In the genomic region with DNA sequence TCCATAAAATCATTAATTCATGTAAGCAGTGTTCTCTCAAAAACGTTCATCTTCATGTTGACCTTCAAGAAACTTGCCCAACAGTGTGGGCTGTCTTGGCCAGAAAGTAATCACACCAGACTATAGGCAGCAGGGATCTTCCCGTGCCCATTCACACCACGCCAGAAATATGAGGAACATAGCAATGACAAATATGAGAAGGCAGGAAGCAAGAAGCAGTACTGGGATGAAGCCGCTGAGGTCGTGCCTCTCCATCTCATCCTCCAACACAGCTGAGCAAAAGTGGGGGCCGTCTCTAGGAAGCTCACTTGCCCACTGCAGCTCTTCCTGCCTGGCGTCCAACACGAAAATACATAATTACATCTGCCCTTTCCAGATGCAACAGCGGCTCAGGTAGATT, we compare ENCODE assay signal across 16 mouse cellular contexts. TPM values are rescaled to one million over a fixed set of nuclear protein-coding genes. Genes with fewer than 3 reads are reported as not detected.
"Had no signal": no experiment of that assay in that cellular context is flagged by ENCODE, and none has a peak within 500 bp of the region (broad histone marks: within the 10 kb centered on the region; RNA-seq: fewer than 3 reads in every experiment).

No protein-coding gene starts in this region.

- H3K9ac ChIP-seq: limb, embryonic 12.5 days; liver, postnatal 0 days; lung, embryonic 15.5 days; neural tube, embryonic 12.5 days; stomach, embryonic 15.5 days had no signal

- ATAC-seq: liver, postnatal 0 days had no signal

- DNase-seq: kidney, adult 11 months; kidney, postnatal 25 days; layer of hippocampus, adult 9-11 months; liver; liver, embryonic 13.5 days; liver, postnatal 0 days; lung, postnatal 14 days; midbrain, embryonic 14.5 days; right cerebral cortex, postnatal 14 days; thymus, adult 2 months; thymus, postnatal 36 days had no signal

- H3K36me3 ChIP-seq: limb, embryonic 12.5 days; liver, embryonic 13.5 days; lung, embryonic 15.5 days; neural tube, embryonic 12.5 days; stomach, embryonic 15.5 days had no signal

- H3K4me1 ChIP-seq: stomach, embryonic 15.5 days had no signal

- H3K4me2 ChIP-seq: neural tube, embryonic 12.5 days; stomach, embryonic 15.5 days had no signal

- H3K9me3 ChIP-seq: limb, embryonic 12.5 days; liver, embryonic 13.5 days; lung, embryonic 15.5 days; neural tube, embryonic 12.5 days; stomach, embryonic 15.5 days had no signal

- H3K27ac ChIP-seq: limb, embryonic 12.5 days; liver, embryonic 13.5 days; lung, embryonic 15.5 days; macrophage; neural tube, embryonic 12.5 days; stomach, embryonic 15.5 days had no signal

- H3K4me3 ChIP-seq: limb, embryonic 12.5 days; lung, embryonic 15.5 days; neural tube, embryonic 12.5 days; stomach, embryonic 15.5 days had no signal

RNA-seq across cellular contexts. Expression of a gene that starts 55.1 kb away (rescaled TPM):
- polyA plus RNA-seq: macrophage; neural tube, embryonic 12.5 days had no signal
